Mouse (Mus musculus) ovary, postnatal 36 days (tissue): Measurements from ENCODE around the gene Spag9.

Source experiments
- DNase-seq: peaks from one replicate; pipeline ENCODE4 v3.0.0; 2022; ENCODE audit warnings: low spot score, mixed read lengths

The Spag9 gene

DNA sequence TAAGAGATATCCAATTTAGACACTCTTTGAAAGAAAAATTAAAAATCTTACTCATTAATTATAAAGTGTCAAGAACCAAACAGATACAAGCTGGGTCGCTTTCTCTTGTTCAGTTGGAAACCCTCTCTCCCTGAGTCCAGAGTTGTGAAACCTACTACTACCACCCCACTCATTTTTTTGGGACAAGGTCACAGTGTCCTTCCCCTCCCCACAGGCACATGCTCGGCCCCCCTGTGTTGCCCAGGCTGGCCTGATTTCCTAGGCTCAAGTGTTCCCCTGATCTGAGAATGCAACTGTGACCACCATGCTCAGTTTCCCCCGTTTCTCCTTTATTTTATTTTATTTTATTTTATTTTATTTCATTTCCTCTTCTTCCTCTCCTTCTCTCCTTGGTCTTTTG lies 158.3 kb downstream of the Spag9 start:
- no peak for DNase-seq

DNA sequence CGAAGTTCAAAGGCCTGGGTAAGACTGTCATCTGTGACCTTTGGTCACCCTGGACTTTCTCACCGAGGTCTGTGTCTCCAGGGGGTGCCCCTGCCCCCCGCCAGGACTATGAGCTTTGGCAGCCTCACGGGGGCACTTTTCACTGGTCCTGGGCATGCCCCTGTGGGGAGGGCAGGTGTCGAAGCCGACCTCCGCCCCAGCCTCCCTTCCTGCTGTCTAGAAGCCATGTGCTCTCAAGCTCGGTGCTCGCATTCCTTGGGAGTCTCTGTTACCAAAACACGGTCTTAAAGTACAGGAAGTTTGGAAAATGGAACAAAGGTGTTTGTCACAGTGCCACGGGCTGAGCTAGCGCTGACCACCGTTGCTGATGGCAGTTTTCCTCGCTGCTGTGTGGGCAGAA lies 162.6 kb downstream of the Spag9 start:
- DNase-seq, result no peak

DNA sequence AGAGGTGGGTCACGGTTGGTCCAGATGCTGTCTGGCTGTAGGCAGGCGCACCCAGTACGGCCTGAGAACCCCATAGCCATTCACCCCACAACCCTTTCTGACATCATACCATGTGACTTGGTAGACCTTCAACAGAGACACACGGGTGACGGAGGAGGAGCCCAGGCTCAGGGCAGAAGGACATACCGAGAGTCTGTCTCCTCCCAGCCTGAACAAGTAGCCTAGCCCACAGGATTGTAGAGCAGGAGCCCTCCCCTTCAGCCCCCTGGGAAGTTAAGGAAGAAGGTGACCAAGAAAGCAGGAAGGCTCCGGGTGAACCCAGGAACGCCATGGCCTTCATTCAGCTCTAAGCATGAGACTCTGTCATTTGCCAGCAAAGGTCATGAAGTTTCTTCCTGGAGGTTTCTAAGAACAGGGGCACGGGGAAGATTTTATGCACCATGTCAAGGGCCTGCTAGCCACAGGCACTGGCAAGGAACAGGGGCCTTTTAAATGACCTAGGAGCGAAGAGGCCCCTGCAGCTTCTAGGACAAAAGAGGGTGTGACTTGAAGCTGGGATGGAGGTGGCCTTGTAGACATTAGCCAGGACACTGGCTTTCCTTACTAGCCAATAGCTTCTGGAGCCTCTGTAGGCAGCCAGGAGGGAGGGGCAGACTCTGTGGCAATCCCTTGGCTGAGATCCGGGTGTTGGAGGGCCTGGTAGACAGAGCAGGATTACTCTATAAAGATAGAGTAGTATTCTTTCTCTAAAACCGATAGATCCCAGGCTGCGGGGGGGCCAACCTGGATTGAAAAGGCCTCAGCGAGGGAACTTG lies 163.4 kb downstream of the Spag9 start:
- DNase-seq, result peak; percentile 61

DNA sequence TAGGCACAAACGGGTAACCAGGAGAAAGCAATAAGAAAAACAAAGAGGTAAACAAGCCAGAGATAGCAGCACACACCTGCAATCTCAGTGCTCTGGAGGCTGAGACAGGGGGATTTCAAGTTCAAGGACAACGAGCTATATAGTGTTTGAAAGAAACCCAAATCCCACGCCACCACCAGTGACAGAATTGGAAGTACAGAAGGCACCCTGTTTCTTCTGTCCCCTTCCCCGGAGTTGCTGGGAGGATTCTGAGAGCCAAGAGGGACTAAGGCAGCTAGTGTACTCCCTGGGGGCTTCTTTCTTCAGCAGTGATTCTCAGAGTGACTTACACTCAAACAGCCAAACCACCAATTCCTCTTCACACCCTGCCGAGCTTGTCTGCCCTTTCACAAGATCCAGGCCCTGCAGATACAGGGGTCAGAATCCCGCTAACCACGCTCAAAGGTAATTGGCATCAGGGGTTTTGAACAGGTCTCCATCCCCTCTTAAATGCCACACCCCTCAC lies 164.1 kb downstream of the Spag9 start:
- DNase-seq, result no peak

DNA sequence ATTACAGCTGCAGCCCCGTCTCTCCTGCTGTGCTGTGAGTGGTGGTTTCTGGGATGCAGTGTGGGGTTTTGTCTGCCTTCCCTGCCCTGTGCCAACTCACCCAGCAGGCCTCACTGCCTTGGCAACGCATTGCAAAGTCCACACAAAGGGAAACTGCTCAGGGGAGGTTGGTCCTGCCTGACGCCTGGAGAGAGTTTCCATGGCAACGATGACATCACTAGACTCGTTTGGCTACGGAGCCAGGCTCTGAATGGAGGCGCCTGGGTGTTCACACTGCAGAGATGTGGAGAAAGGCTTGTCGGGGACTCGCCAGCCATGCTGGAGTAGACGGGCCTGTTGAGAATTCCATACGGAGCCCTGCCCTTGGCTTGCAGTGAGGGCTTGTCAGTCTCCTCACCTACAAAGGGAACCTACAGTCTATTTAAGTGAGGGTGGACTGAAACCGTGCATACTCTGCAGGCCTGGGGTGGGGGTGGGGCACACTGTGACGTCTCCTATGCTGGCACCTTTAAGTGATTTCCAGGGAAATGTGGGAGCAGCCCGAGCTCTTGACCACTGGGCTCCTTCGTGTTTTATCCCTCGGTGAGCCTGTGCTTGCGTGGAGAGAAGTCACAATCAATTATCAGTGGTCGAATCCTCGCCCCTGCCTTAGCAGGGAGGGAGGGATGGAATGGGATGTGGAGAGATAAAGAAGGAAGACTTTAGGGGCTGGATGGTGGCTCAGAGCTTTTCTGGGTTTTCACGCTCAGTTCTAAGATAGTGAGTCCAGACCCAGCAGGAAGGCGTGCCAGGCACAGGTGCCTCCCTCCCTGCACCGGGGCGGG lies 164.8 kb downstream of the Spag9 start:
- peak; percentile 75 for DNase-seq

DNA sequence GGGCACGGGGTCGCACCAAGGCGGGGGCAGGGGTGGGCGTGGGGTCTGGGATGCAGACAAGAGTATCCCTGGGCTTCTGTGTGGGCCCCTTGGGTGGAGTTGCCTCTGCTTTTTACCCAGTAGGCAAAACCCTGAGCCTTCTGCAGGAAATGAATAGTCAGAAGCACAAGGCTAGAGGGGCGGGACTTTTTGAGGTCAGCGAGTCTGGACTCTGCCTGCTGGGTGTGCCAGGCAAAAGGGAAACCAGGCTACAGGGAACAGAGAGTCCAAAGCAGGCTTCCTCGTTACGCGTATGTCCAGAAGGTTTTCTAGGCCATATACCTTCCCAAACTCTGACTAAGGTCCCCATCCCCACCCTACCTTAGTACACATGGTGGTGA lies 165.4 kb downstream of the Spag9 start:
- DNase-seq, result peak; percentile 62

DNA sequence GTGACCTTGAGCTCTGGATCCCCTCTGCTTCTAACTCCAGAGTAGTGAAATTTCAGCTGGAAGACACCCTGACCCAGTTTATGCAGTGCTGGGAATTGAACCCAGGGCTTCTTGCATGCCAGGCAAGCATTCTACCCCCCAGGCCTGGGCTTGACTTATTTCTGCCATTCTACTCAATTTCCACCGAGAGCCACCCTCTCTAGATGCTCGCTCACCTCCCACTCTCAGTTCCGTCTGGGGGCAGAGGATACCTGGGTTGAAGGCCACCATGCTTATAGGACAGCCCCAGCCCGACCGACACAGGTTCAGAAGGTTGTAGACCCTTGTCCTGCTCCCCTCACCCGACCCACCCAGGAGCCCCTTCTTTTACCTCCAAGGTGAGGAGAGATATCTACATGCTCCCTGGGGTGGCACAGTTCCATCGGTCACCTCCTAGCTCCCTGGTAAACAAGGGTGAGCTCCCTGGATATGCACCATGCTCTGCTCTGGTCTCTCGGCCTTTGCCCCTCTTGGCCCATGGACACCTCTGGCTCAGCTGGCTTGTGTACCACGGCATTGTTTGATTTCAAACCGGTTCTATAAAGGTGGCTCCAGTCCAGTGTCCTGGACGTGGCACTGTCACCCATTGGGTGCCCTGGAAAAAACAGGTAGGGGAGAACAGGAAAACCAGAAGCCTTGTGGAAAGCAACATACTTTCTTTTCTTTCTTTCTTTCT lies 166.1 kb downstream of the Spag9 start:
- DNase-seq, result no peak

DNA sequence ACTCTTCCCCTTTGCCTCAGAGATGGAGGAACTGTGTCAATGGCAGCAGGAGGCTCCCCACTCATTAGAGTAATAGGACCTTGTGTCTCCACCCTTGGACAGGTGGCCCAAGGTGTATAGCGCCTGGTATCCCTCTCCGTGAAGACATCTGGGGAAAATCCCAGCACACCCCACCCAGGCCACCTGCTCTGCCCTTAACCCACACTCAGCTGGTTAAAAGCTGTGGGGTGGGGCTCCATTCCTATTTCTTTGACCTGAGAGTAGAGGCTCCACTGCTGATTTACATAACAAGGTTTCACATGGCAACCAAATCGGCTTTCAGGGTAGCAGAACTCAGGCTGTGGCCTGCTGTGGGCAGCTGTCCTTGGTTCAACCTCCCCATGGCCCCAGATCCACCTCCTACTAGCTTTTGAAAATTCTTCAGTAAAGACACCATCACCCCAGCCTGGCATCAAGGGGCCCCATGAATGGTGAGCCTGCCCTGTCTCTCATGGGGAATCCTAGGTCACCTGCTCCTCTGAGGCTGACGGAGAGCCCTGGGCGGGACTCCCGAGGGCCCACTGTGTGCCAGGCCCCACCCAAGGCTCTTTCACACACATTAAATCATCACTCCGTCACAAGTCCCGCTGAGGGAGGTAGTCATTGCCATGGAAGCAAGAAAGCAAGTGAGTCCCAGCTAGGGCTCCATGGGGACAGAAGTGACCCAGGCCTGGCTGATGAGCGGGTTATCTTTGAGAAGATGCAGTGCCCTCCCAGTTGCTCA lies 167.3 kb downstream of the Spag9 start:
- no peak for DNase-seq

DNA sequence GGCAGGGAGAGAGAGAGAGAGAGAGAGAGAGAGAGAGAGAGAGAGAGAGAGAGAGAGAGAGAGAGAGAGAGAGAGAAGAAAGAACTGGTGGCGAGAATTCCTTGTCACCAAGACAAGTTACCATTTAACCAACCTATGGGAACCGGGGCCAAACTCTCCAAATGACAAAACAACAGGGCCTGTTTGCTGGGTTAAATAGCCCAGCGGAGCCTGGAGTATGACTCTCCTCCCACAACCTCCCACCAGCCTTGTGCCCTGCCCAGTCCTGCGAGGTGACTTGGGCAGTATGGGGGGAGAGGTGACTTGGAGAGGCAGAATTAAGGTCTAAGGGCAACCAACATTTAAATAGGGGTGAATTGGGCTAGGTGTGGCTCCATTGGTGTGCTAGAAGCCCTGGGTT lies 169.9 kb downstream of the Spag9 start:
- DNase-seq, result no peak

DNA sequence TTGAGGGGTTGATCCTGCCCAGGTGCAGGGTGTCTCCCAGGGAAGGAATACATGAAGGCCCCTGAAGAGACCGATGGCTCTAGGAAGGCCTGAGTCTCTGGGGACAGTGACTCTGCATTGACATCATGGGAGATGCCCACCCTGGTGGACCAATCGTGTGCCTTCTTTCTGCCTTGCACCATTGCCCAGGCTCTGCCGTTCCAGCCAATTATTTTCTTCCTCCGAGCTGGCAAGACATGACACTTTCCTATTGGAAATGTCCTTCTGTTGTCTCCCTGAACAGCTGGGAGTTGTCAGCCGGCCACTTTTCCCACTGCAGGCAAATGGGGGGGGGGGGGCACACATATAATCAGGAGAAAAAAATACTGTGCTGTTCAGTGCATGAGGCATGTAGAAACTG lies 172.3 kb downstream of the Spag9 start:
- no peak for DNase-seq

DNA sequence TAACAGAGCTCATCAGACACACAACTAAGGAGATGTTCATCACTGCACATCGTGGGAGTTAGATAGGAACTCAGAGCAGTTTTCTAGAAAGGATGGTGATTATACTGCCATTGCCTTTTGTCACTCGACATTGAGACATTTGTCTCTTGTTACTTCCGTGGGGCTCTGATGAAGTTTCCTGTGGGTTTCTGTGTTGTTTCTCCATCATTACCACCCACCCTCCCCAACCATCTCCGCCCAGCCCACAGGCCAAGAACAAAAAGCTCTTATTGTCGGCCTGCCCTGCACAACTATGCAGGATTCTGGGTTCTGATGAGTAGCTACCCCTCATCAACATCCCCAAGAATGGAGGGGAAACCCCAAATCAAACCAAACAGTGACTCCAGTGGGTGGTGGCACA lies 173.7 kb downstream of the Spag9 start:
- no peak for DNase-seq

DNA sequence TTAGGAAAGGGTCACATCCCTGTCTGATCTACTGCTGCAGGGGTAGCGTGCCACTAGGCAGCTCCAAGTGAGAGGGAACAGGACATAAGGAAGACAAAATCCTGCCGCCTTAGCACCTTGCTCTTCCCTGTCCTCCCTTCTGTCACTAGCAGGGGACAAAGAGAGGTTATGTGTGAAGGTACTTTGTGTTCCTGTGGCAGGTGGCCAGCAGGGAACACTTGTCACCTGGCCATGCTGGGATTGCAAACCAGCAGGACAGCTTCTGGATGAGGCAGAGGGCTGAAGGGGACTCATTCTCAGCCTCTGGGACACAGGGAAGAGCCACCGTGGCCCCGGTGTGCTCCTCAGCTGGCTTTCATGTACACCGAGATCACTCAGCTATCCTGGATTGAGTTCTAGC lies 175.8 kb downstream of the Spag9 start:
- DNase-seq, result no peak

DNA sequence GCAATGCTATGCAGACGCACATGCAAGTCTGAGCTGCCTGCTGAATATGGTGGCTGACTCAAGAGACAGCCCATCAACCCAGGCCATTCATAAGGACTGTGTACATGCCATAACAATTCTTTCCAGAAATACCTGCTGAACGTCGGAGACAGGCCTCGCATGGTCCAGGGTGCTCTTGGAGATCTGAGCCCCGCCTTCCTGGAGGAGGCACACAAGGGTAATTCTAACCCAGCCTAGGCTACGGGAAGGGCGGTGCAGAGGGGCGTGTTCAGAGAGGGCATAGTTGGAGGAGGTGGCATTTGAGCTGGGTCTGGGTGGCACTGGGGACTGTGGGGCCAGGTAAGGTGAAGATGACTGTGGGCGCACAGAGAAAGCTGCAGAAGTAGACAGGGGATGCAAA lies 176.3 kb downstream of the Spag9 start:
- no peak for DNase-seq

DNA sequence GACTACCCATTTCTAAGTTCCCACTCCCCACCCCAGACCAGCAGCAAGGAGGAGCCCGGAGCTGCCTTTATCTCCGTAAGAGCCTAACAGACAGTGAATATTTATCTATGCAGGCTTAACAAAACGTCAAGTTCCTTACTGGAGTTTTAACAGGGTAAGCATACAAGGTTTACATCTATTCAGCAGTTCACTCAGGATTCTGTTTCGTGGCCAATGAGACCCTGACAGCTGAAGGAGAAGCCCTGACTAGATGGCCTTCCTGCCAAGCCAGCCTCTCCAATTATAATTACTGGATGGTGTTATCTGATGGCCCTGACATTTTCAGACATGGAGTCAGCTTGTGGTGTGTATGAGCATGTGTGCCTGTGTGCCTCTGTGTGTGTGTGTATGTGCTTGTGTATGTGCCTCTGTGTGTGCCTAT lies 177.8 kb downstream of the Spag9 start:
- no peak for DNase-seq

DNA sequence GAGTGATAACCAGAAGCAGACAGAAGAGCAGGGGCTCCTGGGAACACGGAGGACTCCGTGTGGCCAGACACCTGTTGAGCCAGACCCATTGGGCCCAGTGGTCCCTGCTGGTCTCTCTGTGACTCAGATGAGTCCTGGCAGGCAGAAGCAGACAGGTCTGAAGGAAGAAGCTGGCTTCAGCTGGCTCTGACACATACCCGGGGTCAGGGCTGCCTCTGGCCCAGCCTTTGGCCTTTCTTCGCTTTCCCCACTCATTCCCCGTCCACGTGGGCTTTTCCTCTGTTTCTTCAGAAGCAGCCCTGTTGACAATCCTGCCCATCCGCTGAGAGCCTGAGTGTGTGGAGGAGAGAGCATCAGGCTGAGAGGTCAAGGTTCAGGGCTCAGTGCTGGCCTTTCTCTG lies 179.4 kb downstream of the Spag9 start:
- no peak for DNase-seq
